Mouse (Mus musculus): ENCODE data around the gene E030018B13Rik.
A peak's percentile ranks its signal among the peaks of the same experiment; 100 is the strongest.

Gene E030018B13Rik

GRCm38 (mm10) chr7:63965635-63966418 lies 49.2 kb downstream of the E030018B13Rik start:
- DNase-seq (ENCODE audit: low spot score in 2 of 2), result peak; percentile 11 to 58

GRCm38 (mm10) chr7:63969941-63970340 lies 53.3 kb downstream of the E030018B13Rik start:
- no peak for DNase-seq (ENCODE audit: low spot score in 2 of 2)

Measured in spleen, postnatal 4 days (tissue).